Mouse (Mus musculus) midbrain, embryonic 16.5 days (tissue): ENCODE results near the gene Hoxa6. TPM values are rescaled to one million over a fixed set of nuclear protein-coding genes. Genes with fewer than 3 reads are reported as not detected.

Experiments used
- microRNA counts: library from miRNA; unstranded; fragments of <30 nt; microRNA quantifications from one replicate; lab custom pipeline; 2016
- microRNA-seq: library from miRNA; unstranded; fragments of <30 nt; microRNA quantifications from one replicate; pipeline ENCODE4, GENCODE M21; 2017
- polyA plus RNA-seq: library from polyadenylated mRNA; unstranded; fragments of >200 nt; fragmentation: Nextera tagmentation; extraction: Ambion mirVana; gene quantifications from 2 replicates; pipeline ENCODE4 v1.2.1, GENCODE M21; 2015

Hoxa6 gene
- polyA plus RNA-seq, 1 experiment from 2014 or later, result not detected

MicroRNA genes within 50 kb of the gene (microRNA counts, 519-probe panel; counts per million panel counts)
- 386 counts per million, percentile 18 among the panel's probes with 10 or more counts for microRNA mmu-miR-196b (lab: Ali Mortazavi, UCI)

Small RNAs within 50 kb of the gene (microRNA-seq; reads per million reads assigned to microRNA genes)
- gene Mir196b, result 22.2 reads per million, percentile 38 among the genes with 10 or more reads in this experiment

Other genes starting within 250 kb of the Hoxa6 start
- gene Skap2, start 196.2 kb downstream of the Hoxa6 start, polyA plus RNA-seq, result 4.8 and 7.0 TPM in 2 replicates
- 0.20 TPM in 1 of 2 replicates, not detected in the other for gene Hoxa1, start 50.4 kb downstream of the Hoxa6 start, polyA plus RNA-seq
- 0.10 and 0.22 TPM in 2 replicates for gene Hoxa2, start 43.9 kb downstream of the Hoxa6 start, polyA plus RNA-seq
- not detected in 2 replicates for gene 5730596B20Rik, start 31.2 kb downstream of the Hoxa6 start, polyA plus RNA-seq
- gene Hoxa4, start 17.0 kb downstream of the Hoxa6 start, polyA plus RNA-seq, result not detected in 2 replicates
- gene Hoxa5, start 4.1 kb downstream of the Hoxa6 start, polyA plus RNA-seq, result 0.21 TPM in 1 of 2 replicates, not detected in the other
- not detected in 2 replicates for gene Hoxa3, start 4.6 kb upstream of the Hoxa6 start, polyA plus RNA-seq
- not detected in 2 replicates for gene Gm28308, start 4.6 kb upstream of the Hoxa6 start, polyA plus RNA-seq
- not detected in 2 replicates for gene Hoxa7, start 13.1 kb upstream of the Hoxa6 start, polyA plus RNA-seq
- gene Hoxa9, start 22.4 kb upstream of the Hoxa6 start, polyA plus RNA-seq, result not detected in 2 replicates
- gene Hoxa10, start 32.1 kb upstream of the Hoxa6 start, polyA plus RNA-seq, result not detected in 2 replicates
- gene Hoxa11, start 37.1 kb upstream of the Hoxa6 start, polyA plus RNA-seq, result not detected in 2 replicates
- gene Hoxa13, start 52.2 kb upstream of the Hoxa6 start, polyA plus RNA-seq, result not detected in 2 replicates
- 0.46 and 0.48 TPM in 2 replicates for gene Evx1, start 104.8 kb upstream of the Hoxa6 start, polyA plus RNA-seq